Mouse (Mus musculus) mouse trophoblast stem cell (cell line): ENCODE measurements around the gene Olfr360.
"Not testable (repeated sequence)": the region's sequence is repeated elsewhere in the genome, so short reads cannot be mapped to it uniquely, and the experiment has no call there.

Source experiments
- in situ Hi-C, 2 experiments: fragments of 300-500 bp; cut with MseI, MboI; formaldehyde crosslinking; loops; 2 replicates in 1 of 2; 3 replicates in 1 of 2; pipeline ENCODE4 v1.15.1; 2025

The Olfr360 gene

DNA sequence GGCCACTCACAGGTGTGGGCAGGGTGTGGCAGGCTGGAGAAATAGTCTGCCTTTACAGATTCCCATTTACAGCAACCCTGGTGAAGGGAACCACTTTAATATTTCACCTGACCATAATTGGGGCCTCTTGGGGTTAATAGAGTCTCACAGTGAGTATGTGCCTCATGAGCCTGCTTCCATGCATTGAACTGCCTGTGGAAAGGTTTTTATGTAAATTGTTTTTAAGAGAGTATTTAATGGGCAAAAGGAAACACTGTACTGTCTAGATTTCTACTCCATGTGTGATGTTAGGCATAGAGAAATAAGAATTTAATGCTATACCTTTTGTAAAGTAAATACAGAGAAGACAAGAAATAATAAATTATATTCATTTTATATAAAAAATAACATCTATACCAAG is at the start of gene Olfr360:
TSS of gene Olfr360 (plus strand) at position 301 of the 400 bp plus-strand sequence.
- in situ Hi-C loops: no loop called here

DNA sequence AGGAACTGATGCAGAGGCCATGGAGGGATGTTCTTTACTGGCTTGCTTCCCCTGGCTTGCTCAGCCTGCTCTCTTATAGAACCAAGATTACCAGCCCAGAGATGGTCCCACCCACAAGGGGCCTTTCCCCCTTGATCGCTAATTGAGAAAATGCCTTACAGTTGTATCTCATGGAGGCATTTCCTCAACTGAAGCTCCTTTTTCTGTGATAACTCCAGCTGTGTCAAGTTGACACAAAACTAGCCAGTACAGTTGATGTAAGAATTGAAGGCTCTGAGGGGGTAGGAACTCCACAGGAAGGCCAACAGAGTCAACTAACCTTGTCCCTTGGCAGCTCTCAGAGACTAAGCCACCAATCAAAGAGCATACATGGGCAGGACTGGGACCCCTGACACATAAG is 23.6 kb downstream of the Olfr360 start, which contains the start of gene Olfr361:
TSS of gene Olfr361 (minus strand) at position 101 of the 400 bp plus-strand sequence.
- in situ Hi-C loops: not testable (repeated sequence)

DNA sequence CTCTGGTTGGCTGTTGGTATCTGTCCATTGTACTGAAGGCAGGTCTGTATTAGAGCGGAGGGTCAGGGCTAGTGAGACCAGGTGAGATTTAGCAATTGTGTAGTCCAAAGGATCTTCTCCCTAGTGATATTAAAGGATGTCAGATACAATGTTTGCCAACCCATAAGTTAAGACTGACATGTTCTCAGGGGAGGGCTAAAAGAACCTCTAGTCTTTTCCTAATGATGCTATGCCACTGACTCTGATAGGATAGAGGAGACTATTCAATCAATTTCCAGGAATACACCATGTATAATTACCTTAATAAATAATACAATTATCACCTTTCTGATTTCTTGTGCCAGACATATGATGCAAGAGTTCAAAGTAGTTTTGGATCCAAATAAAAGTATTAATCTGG is 52.3 kb downstream of the Olfr360 start, which contains the start of gene Olfr362:
TSS of gene Olfr362 (minus strand) at position 101 of the 400 bp plus-strand sequence.
- in situ Hi-C loops: no loop called here
